Mouse (Mus musculus) left cerebral cortex, adult 9 months (tissue): ENCODE data around the gene Stil.

Experiments used
- DNase-seq, 2 experiments: peaks; one replicate each; pipeline ENCODE4 v3.0.0; 2022; ENCODE audit warnings: low spot score in 2 of 2

Gene Stil

GRCm38 (mm10) chr4:115048190-115048589 is 48.2 kb downstream of the Stil start:
- DNase-seq = no peak

- no peak for DNase-seq
These were observed 51.3 kb downstream of the Stil start for GRCm38 (mm10) chr4:115051245-115051644.

- no peak for DNase-seq
These were observed 52.5 kb downstream of the Stil start for GRCm38 (mm10) chr4:115052343-115053005.

- DNase-seq = no peak
These were observed 55.1 kb downstream of the Stil start for GRCm38 (mm10) chr4:115055044-115055443.

- no peak for DNase-seq
These were observed 55.7 kb downstream of the Stil start for GRCm38 (mm10) chr4:115055691-115056090.

GRCm38 (mm10) chr4:115056371-115056920 is 56.5 kb downstream of the Stil start, which contains the start of gene Tal1:
Tal1 (plus strand) TSS chr4:115056426.
- no peak for DNase-seq

GRCm38 (mm10) chr4:115056921-115057673 is 57.1 kb downstream of the Stil start:
- DNase-seq = peak in 1 of 2 experiments; percentile 51

- DNase-seq = no peak
These were observed 57.8 kb downstream of the Stil start for GRCm38 (mm10) chr4:115057674-115058316.

- DNase-seq = no peak
These were observed 58.4 kb downstream of the Stil start for GRCm38 (mm10) chr4:115058317-115058761.

- DNase-seq = no peak
These were observed 59.1 kb downstream of the Stil start for GRCm38 (mm10) chr4:115058871-115059590.

- DNase-seq = no peak
These were observed 59.9 kb downstream of the Stil start for GRCm38 (mm10) chr4:115059871-115060270.

- DNase-seq = no peak
These were observed 60.8 kb downstream of the Stil start for GRCm38 (mm10) chr4:115060753-115061152.

- DNase-seq = no peak
These were observed 62.5 kb downstream of the Stil start for GRCm38 (mm10) chr4:115062540-115062874.

- DNase-seq = no peak
These were observed 63.0 kb downstream of the Stil start for GRCm38 (mm10) chr4:115062875-115063517.

GRCm38 (mm10) chr4:115063518-115064239 is 63.7 kb downstream of the Stil start:
- no peak for DNase-seq

- no peak for DNase-seq
These were observed 71.7 kb downstream of the Stil start for GRCm38 (mm10) chr4:115071668-115072067.

- no peak for DNase-seq
These were observed 74.8 kb downstream of the Stil start for GRCm38 (mm10) chr4:115074789-115075188.

GRCm38 (mm10) chr4:115075204-115075915 is 75.4 kb downstream of the Stil start:
- no peak for DNase-seq

GRCm38 (mm10) chr4:115078892-115079820 is 79.2 kb downstream of the Stil start:
- DNase-seq = no peak
